Mouse (Mus musculus) 3134 (cell line): Measurements from ENCODE around the gene Fbxo7.
"Not testable (repeated sequence)": the region's sequence is repeated elsewhere in the genome, so short reads cannot be mapped to it uniquely, and the experiment has no call there.

Experiments used
- DNase-seq: peaks from one replicate; pipeline ENCODE4 v3.0.0-alpha.2; 2011; ENCODE audit warnings: low spot score; ENCODE audit not compliant: insufficient read length; ENCODE audit errors: extremely low read depth

The Fbxo7 gene

DNA sequence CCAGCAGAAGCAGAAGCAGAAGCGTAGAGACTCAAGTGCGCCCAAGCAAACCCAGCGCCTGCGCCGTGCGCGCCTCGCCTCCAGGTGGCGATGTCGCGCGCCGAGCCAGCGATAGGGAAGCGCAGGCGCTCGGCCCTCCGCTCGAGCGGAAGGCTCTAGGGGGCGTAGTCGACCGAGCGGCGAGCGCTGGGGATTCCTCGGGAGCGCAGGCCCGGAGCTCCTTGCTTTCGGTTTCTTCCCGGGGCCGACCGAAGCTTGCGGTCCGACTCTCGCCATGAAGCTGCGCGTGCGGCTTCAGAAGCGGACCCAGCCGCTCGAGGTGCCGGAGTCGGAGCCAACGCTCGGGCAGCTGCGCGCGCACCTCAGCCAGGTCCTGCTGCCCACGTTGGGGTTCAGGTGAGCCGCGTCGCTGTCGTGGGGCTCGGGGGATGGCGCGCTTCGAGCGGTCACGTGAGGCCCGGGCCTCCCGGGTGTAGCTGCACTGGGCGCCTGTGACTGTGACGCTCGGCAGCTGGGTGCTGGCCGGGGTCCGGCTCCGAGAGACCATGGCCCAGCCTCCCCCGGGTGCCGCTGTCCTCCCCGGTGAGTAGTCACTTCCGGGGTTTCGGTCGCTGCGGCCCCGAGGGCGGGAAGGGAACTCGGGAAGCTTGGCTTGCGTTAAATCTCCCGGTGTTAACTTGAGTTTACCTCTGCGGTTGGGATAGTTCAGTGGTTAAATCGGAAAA is at the start of gene Fbxo7:
TSS of gene Fbxo7 (plus strand) at position 224 of the 725 bp plus-strand sequence.
- peak; percentile 96 for DNase-seq

DNA sequence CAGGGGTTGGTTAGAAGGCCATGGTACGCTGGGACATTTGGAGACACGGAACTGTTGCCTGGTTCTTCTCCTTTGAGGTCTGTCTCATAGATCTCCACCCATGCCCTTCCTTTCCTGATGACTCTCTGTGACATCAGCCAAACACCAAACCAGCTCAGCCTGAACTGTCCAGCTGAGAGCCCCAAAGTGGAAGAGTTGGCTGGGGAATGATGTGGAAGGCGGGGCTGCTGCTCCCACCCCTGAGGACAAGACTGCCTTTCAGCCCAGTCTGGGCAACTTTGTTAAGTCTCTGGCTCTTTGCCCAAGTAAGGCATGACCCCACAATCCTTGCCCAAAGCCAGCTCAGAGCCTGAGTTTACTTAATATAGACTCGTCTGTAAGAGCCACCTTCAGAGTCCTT is 48.9 kb upstream of the Fbxo7 start:
- peak; percentile 32 for DNase-seq

DNA sequence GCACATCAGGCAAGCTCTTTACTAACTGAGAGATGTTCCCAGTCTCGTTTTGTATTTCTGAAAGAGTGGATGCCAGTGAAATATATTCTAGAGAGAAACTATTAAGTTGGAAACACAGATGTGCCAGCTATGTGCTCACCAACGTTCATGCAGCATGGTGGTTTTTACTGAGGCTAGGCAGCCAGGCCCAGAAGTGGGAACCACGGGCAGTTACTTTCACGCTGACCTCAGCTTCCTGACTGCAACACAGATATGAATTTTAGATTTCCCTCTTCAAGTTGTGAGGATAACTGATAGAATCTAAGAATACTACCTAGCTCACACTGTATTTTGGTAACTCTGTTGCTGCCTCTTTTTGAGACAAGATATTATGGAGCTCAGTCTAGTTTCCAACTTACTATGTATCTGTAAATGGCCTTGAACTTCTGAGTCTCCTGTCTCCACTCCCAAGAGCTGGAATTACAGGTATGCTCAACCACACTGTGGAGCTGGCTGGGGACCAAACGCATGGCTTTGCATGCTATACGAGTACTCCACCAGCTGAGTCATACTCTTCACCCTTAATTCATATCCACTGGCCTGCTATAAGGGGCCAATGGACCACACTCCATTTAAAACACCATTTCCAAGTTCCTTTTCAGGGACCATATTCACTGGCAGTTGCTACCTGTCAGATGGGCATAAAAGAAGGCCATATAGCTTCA is 32.2 kb upstream of the Fbxo7 start:
- DNase-seq: no peak

DNA sequence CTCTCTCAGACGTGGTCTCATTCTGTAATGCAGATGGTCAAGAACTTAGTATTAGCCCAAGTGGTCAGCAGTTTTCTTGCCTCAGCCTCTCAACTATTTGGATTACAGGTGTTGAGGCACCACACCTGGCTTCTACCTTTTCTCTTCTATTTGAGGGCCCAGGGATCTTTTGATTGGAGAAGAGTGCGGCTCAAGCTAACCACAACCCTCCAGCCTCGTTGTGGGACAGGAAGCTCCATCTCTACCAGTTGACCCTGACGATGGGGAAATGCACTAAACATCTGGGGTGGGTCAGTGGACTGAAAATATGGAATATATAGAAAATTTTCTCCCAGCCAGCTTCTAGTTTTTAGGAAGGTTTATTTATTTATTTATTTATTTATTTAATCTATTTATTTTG is 29.4 kb upstream of the Fbxo7 start:
- no peak for DNase-seq

DNA sequence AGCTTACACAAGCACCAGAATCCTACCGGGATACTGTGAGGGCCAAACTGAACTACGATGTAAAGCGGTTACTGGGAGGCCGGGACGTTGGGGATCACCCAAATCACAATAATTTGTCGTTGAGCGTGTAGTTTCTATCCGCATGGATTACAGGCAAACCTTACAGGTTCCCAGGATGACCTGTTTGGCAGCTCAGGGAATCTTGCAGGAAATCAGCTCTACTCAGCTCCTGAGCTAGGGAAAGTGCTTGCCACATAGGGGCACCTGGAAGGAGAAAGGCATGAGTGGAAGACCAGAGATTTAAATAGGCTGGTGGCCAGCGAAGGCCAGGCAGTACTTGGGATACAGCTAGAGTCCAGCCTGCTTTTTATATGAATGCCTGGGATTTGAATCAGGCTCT is 27.9 kb upstream of the Fbxo7 start:
- no peak for DNase-seq

DNA sequence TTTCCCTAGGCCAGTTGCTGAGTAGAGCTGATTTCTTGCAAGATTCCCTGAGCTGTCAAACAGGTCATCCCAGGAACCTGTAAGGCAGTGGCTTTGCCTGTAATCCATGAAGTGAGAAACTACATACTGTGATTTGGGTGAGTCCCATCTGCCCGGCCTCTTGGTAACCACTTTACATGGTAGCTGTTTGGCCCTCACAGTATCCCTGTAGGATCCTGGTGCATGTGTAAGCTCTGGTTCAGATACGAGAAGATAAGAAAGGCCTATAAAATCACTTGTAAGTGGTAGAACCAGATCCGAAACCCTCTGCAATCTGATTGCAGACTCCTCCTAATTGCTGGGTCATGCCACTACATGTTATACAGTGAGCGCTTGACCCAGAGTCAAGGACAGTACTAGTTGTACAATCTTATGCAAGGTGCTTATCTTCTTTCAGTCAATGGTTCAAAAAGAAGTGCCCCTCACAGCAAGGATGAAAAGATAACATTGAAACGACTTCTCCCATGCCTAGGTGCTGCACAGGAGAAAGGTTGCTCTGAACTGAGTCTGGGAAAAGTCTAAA is 27.1 kb upstream of the Fbxo7 start:
- DNase-seq: no peak

DNA sequence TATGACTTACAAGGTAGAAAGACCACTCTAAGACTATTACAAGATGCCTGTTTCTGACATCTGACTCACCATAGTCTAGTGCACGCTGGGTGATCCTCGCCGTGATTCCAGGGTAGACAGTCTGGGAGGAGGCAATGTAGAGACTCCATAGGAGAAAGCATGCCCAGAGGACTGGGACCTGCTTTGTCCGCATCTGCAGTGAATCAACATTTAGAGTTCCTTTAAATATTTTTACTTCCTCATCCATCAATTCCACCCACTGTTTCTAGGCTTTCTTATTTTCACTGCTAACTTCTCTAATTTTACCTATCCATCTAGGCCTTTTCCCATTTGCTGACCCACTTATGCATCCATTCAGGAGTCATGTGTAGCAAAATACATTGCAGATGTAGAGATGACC is 21.3 kb upstream of the Fbxo7 start:
- DNase-seq: no peak

DNA sequence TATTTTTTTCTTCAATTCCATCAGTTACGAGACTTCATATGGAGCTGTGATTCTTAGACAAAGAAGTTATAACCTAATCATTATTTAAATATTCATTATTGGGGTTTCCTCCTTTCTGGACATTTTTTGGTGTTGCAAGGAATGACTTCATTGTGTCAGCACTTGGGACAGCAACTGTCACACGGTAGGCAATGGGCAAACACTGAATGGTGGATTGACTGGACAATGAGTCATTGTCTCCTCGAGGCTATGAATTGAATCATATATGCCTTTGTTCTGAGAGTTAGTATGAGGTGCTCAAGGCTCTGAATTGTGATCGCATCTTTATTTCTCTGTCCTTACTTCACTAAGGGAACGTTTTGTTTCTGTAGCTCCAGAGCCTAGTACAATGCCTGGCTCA is 15.3 kb upstream of the Fbxo7 start:
- no peak for DNase-seq

DNA sequence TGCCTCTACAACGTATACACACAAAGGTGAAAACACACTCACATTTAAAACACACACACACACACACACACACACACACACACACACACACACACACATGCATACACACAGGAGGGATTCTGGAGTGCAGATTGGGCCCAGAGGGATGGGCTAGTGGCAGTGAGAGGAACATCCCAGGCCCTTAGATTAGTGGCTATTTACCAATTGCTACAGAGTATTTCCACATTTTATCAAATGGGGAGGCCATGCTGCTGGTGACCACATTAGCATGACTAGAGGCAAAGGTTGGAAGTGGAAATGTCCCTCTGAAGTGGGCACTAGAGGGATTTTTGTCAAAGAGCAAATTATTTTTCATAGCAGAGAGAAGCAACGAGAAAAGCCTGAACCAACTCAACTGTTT is 12.1 kb upstream of the Fbxo7 start:
- no peak for DNase-seq

DNA sequence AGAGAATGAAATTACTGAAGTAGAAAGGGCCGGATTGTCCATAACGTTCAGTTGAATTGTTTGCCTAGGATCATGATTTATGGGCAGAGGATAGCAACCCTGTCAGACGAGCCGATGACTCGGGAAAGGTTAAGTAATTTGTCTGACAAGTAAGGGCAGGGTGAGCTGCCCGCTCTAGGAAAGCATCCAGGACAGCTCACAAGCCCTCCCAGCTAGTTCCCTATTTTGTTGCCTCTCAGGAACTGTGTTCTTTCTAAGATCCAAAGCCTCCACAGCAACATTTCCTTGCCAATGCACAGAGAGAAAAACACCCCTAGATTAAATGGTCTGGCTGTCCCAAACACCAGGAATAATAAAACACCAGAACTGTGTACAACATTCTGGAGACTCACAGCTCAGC is 11.1 kb upstream of the Fbxo7 start:
- DNase-seq: no peak

DNA sequence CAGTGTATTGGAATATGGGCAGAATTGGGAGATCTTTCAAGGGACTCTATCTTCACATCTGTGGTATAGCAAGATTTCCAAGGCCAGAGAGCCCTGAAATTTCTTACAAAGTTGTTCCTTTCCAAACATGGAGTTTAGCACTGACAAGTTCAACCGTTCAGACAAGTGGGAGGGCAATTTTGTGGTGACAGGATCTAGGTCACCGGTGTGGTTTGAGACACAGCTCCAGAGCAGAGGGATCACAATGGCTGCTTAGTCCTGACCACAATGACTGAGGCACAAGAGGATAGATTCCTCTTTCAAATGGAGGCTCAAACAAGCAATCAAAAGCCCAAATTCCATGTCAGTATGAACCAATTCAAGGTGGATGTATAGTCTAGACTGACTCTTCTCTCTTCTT is 10.6 kb upstream of the Fbxo7 start:
- no peak for DNase-seq

DNA sequence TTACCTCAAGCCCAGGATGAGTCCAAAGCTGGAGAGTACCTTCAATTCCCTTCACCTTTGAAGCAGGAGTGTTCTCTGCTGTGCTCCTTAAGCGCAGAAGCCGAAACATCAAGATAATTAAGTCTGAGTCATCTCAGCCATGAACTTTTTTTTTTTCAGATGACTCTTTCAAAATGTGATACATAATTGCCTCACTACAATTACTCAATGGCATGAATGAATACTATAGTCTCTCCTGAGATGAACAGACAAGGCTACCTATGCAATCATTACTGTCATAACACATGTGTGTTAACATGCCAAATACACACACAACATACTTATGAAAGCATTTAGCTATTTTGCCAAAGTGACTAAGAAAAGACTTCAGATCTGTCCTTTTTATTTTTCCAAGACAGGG is 10.0 kb upstream of the Fbxo7 start, which contains the start of gene Bpifc:
TSS of gene Bpifc (minus strand) at position 115 of the 400 bp plus-strand sequence.
- DNase-seq: no peak

DNA sequence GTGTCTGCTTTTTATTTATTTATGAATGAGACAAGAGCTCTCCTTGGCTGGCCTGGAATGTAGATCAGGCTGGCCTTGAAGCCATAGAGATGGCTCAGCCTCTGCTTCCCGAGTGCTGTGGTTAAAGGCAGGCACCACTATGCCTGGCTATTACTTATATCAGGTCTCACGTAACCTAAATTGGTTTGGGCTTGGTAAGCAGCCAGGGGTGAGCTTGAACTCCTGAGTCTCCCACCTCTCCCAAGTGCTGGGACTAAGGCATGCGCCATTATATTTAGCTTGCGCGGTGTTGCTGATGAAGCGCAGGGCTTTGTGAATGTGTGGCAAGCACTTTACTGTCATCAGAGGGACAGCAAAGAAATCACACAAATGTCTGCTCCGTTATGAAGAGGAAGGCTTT is 4.0 kb upstream of the Fbxo7 start:
- DNase-seq: no peak

DNA sequence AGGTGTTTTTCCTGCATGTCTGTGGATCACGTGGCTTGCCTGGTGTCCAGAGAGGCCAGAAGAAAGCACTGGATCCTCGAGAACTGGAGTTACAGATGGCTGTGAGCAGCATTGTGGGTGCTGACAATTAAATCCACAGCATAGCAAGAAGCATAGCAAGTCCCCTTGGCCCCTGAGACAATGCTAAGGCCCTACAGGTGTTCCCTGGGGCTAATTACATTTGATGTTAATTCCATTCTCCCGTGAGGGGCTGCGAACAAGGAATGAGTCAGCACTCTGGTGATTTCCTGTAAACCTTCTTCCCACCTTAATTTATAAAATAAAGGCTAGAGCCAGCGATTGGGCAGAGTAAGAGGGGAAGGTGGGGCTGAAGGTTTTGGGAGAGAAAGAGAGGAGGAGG is 3.0 kb upstream of the Fbxo7 start:
- DNase-seq: no peak

DNA sequence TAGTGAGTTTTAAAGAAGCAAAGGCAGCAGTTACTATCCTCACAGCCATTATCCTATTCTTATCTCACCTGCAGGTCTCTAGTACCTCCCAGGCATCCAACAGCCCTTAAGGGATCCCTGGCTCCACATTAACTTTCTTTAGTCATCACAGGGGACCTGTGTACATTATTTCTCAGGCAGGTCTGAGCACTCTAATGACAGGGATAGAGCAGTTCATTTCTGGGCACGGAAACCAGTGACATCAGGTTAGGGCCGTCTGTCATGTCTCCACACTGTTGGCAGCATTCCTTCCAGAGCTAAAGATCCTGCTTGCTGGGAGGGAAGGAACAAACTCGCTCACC is 394 bp upstream of the Fbxo7 start:
- DNase-seq: no peak

DNA sequence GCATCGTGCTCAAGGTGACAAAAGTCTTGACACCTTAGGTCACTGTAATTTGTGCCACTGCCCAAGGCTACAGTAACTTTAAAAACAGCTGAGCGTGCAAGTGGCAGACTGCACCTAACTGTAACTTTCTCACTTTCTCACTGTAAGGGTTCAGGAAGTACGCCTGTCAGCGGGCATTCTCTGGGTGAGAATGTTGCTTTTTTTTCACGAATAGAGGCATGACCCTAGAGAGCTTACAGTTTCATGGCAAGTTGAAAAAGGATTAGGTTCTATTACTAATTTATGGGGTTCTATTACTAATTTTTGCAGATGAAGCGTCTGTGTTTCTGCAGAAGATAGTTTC is 673 bp downstream of the Fbxo7 start:
- DNase-seq: no peak

DNA sequence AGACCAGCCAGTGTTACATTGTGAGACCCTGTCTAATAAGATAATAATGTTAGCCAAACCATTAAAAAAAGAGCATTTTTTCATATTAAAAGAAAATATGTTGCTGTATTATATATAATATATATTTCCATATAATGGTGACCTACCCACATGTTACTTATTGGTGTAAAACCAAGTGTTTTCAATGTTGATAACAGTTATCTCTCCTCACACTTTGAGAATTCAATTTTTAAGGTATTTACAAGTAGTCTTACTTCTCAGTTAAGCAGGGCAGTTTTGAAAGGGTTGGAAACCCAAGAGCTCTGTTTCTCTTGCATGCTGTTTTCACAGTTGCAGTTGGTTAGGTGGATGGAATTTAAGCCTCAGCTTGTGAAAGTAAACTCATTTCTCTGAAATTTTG is 1.4 kb downstream of the Fbxo7 start:
- no peak for DNase-seq

DNA sequence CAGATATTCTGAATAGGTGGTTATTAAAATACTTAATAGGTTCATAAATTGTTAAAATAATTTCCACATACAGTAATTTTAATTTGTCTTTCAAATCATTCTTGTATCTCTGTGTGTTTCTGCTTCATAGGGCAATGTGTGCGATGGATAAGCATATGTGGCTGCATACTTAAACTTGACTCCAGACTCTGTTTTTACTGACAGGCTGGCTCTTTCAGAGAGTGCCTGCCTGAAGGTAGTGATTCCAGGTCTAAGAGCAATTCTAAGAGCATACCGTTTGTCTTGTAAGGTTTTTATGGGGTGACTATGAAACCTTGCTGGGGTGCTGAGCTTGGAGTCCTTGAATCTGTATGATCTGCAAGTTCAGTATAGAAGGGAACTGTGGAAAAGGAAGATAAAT is 4.1 kb downstream of the Fbxo7 start:
- DNase-seq: no peak

DNA sequence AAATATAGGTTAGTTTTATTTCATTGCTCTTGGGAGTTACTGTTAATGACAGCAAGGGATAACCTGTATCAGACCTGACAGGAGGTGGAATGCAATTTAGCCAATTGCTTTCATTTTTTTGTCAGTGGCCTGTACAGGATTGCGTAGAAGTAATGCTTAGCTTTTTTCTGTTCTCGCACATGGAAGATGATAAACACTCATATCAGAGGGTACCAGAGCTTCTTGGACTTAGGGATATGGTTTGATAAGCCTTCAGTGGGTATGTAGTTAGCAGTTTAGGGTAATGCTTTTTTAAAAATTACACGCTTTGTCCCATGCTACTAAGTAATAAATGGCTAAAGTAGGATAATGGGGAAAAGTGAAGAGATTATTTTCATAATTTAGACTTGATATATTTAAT is 4.6 kb downstream of the Fbxo7 start:
- no peak for DNase-seq

DNA sequence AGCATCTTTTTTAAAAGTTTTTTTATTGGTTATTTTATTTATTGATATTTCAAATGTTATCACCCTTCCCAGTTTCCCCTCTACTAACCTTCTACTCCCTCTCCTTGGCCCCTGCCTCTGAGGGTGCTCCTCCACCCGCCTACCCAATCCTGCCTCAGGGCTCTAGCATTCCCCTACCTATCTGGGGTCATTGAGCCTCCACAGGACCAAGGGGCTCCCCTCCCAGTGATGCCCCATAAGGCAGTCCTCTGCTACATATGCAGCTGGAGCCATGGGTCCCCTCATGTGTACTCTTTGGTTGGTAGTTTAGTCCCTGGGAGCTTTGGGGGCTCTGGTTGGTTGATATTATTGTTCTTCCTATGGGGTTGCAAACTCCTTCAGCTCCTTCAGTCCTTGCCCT is 5.0 kb downstream of the Fbxo7 start:
- DNase-seq: not testable (repeated sequence)

DNA sequence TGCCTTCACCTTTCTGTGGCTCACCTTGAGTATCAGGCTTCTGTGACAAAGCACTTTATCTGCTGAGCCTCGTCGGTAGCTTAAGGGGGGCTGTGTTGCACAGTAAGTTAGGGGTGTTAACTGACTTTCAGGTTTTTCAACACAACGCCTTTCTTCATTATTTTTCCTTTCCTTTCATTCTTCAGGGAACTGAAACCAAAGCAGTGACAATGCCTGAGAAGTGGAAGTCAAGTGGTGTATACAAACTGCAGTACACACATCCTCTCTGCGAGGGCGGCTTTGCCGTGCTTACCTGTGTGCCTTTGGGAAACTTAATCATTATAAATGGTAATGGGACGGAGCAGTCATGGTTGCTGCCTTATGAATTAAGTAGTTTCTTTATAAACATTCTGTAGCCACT is 9.0 kb downstream of the Fbxo7 start:
- DNase-seq: no peak

DNA sequence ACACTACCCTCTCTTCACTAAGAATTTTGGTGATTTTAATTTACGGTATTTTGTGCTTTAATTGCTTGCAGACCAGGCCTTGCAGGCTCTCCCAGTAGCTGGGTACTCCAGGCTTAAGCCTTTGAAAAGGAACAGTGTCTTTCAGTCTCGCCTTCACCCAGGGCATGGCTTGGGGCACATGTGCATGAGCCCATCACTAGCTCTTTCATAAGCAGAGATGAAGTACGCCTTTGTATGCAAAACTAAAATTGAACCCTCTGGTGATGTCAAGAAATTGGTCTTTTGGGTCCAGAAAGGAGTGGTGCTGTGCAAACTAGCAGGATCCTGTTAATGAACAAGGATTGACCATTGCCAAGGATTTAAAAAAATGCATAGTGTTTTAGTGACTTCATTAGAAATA is 10.7 kb downstream of the Fbxo7 start:
- DNase-seq: no peak
